Mouse (Mus musculus): ENCODE measurements at regions not wholly inside any gene's neighbourhood (a gene's known extent, or its start where the extent isn't known, plus 50 kb on each side); places are given as distances from the start of the nearest gene placed in this dataset.
A peak's percentile ranks its signal among the peaks of the same experiment; 100 is the strongest.
"Not testable (repeated sequence)": the region's sequence is repeated elsewhere in the genome, so short reads cannot be mapped to it uniquely, and the experiment has no call there.

GRCm38 (mm10) chr6:9820311-9821243 lies 872.3 kb downstream of the Nxph1 start:
- no peak for DNase-seq (ENCODE audit: low spot score in 2 of 2)
- intact Hi-C loops (cut with DNase I) = no loop called here

- intact Hi-C loops (cut with DNase I) = no loop called here
- no peak for DNase-seq (ENCODE audit: low spot score in 2 of 2)
Observed at GRCm38 (mm10) chr6:9834884-9835476, 886.7 kb downstream of the Nxph1 start.

- intact Hi-C loops (cut with DNase I) = no loop called here
- peak in 1 of 2 experiments; percentile 5 for DNase-seq (ENCODE audit: low spot score in 2 of 2)
Observed at GRCm38 (mm10) chr6:9842391-9842790, 894.2 kb downstream of the Nxph1 start.

GRCm38 (mm10) chr6:9889853-9890252 lies 941.6 kb downstream of the Nxph1 start:
- DNase-seq (ENCODE audit: low spot score in 2 of 2); intact Hi-C loops (cut with DNase I): not testable (repeated sequence)

Data from left cerebral cortex, postnatal 14 days (tissue).